Comparison of ENCODE assay signal across 8 mouse cellular contexts in genomic region chr17:34640778-34641601, GRCm38 (mm10). TPM values are rescaled to one million over a fixed set of nuclear protein-coding genes. Genes with fewer than 3 reads are reported as not detected.
DNase-seq lines count a peak whose midpoint lies in the region; ATAC-seq and TF ChIP-seq lines count a peak whose summit lies in the region.

No protein-coding gene starts in this region.

- H3K27ac ChIP-seq in cortical plate, adult 2 months (ENCODE audit: insufficient read depth, low read length) = peak overlapping the region; percentile 20
- H3K27ac ChIP-seq in heart, embryonic 14.5 days (replicated peaks in 1 of 2; ENCODE audit: control insufficient read depth in 1 of 2, insufficient read depth in 1 of 2, low read depth in 2 of 2, low read length in 2 of 2) = peak overlapping the region; percentile 15 to 67
- peak overlapping the region; percentile 75 for H3K27ac ChIP-seq in neural tube, embryonic 15.5 days (replicated peaks)

- no peak for ATAC-seq in heart, embryonic 14.5 days (ENCODE audit: insufficient number of reproducible peaks, insufficient read depth, low FRiP score, low read depth)
- no peak for ATAC-seq in neural tube, embryonic 15.5 days (ENCODE audit: low FRiP score)

- DNase-seq in gastrocnemius, postnatal 14 days = peak; percentile 41
- DNase-seq in gastrocnemius, postnatal 36 days = no peak
- peak; percentile 79 for DNase-seq in 416B (ENCODE audit: low read depth)
- DNase-seq in layer of hippocampus, adult 9-11 months = peak; percentile 86
- DNase-seq in frontal cortex, postnatal 10 days (ENCODE audit: low spot score in 2 of 2) = no peak

- no peaks in the 10 kb centered on the region for H3K27me3 ChIP-seq in heart, embryonic 14.5 days (ENCODE audit: control insufficient read depth, insufficient read depth, low read length)
- H3K27me3 ChIP-seq in neural tube, embryonic 15.5 days (replicated peaks) = no peaks in the 10 kb centered on the region

- H3K4me2 ChIP-seq in heart, embryonic 14.5 days (ENCODE audit: low read length) = no peak overlapping the region
- H3K4me2 ChIP-seq in neural tube, embryonic 15.5 days = no peak overlapping the region; the same call in 1 of the 2 replicates

- 17% methylated on average over 11 of the region's 11 CpGs for WGBS in heart, embryonic 14.5 days
- 16% methylated on average over 11 of the region's 11 CpGs for WGBS in neural tube, embryonic 15.5 days

- no peak overlapping the region for H3K9ac ChIP-seq in heart, embryonic 14.5 days (ENCODE audit: low read length)
- H3K9ac ChIP-seq in neural tube, embryonic 15.5 days (replicated peaks) = no peak overlapping the region

- 0 out of 2 replicates have a peak, but pooled peaks cover 1% of the 10 kb centered on the region for H3K4me1 ChIP-seq in cortical plate, adult 2 months (ENCODE audit: control insufficient read depth, insufficient read depth, low read length)
- peaks cover 4 to 17% of the 10 kb centered on the region in 2 experiments; a peak in 3 of 4 replicates for H3K4me1 ChIP-seq in heart, embryonic 14.5 days (ENCODE audit: control insufficient read depth in 2 of 2, insufficient read depth in 2 of 2, low read length in 2 of 2)
- peaks cover 25% of the 10 kb centered on the region for H3K4me1 ChIP-seq in neural tube, embryonic 15.5 days

- intact Hi-C loops in gastrocnemius, postnatal 14 days (cut with DNase I; ENCODE audit: low total_unique reads) = no loop called here
- intact Hi-C loops in gastrocnemius, postnatal 36 days (cut with DNase I) = loop anchor here (10.0 kb wide), 1 partner anchor 194 kb away; the partner anchor contains the start of genes Dxo and Stk19

- H3K4me3 ChIP-seq in cortical plate, adult 2 months (ENCODE audit: insufficient read depth, low read length) = no peak overlapping the region
- no peak overlapping the region for H3K4me3 ChIP-seq in heart, embryonic 14.5 days (ENCODE audit: control insufficient read depth in 1 of 2, insufficient read depth in 1 of 2, low read depth in 1 of 2, low read length in 2 of 2)
- no peak overlapping the region for H3K4me3 ChIP-seq in neural tube, embryonic 15.5 days (replicated peaks)

- no peak for TF ChIP-seq POLR2A in cortical plate, adult 2 months (IDR thresholded peaks at IDR 0.05; ENCODE audit: extremely low read depth, insufficient read depth, low read length)

- H3K9me3 ChIP-seq in heart, embryonic 14.5 days (ENCODE audit: control insufficient read depth, low read length) = no peaks in the 10 kb centered on the region
- H3K9me3 ChIP-seq in neural tube, embryonic 15.5 days (replicated peaks) = no peaks in the 10 kb centered on the region

- no peaks in the 10 kb centered on the region for H3K36me3 ChIP-seq in heart, embryonic 14.5 days (ENCODE audit: control insufficient read depth, insufficient read depth, low read length)
- no peaks in the 10 kb centered on the region for H3K36me3 ChIP-seq in neural tube, embryonic 15.5 days

- peak; percentile 13; the same call in 1 of the 2 replicates for TF ChIP-seq CTCF in cortical plate, adult 2 months (IDR thresholded peaks at IDR 0.05; ENCODE audit: extremely low read depth, insufficient read depth, low read length)

RNA-seq across cellular contexts. Expression of gene Fkbpl, which starts 3.6 kb away (rescaled TPM):
- total RNA-seq in gastrocnemius, postnatal 14 days (2021) = 1 to 10 TPM; 4.6 to 6.4 TPM
- total RNA-seq in gastrocnemius, postnatal 36 days (2021) = 1 to 10 TPM; 6.0 to 8.2 TPM
- polyA plus RNA-seq in cortical plate, adult 2 months (2012; rRNA removed) = 7.8 and 8.7 TPM in 2 replicates
- polyA plus RNA-seq in heart, embryonic 14.5 days (2014; fragmentation: Nextera tagmentation; extraction: Ambion mirVana) = 7.3 and 8.9 TPM in 2 replicates
- polyA plus RNA-seq in neural tube, embryonic 15.5 days (2015; fragmentation: Nextera tagmentation; extraction: Ambion mirVana) = 14.9 and 15.8 TPM in 2 replicates

RNA-seq across cellular contexts. Expression of gene Atf6b, which starts 6.0 kb away (rescaled TPM):
- 10 to 100 TPM in 1 of 2 experiments, 1 to 10 TPM in 1; 8.9 to 11.0 TPM for total RNA-seq in gastrocnemius, postnatal 14 days (2021)
- 1 to 10 TPM; 5.7 to 6.6 TPM for total RNA-seq in gastrocnemius, postnatal 36 days (2021)
- 59.6 and 64.1 TPM in 2 replicates for polyA plus RNA-seq in cortical plate, adult 2 months (2012; rRNA removed)
- polyA plus RNA-seq in heart, embryonic 14.5 days (2014; fragmentation: Nextera tagmentation; extraction: Ambion mirVana) = 28.7 and 34.3 TPM in 2 replicates
- polyA plus RNA-seq in neural tube, embryonic 15.5 days (2015; fragmentation: Nextera tagmentation; extraction: Ambion mirVana) = 109 and 112 TPM in 2 replicates

RNA-seq across cellular contexts. Expression of gene Prrt1, which starts 11.7 kb away (rescaled TPM):
- under 1 TPM; 0.27 to 0.47 TPM for total RNA-seq in gastrocnemius, postnatal 14 days (2021)
- 1 to 10 TPM in 1 of 2 experiments, under 1 TPM in 1; 0.35 to 1.5 TPM for total RNA-seq in gastrocnemius, postnatal 36 days (2021)
- 160 and 165 TPM in 2 replicates for polyA plus RNA-seq in cortical plate, adult 2 months (2012; rRNA removed)
- polyA plus RNA-seq in heart, embryonic 14.5 days (2014; fragmentation: Nextera tagmentation; extraction: Ambion mirVana) = 0.27 and 0.39 TPM in 2 replicates
- polyA plus RNA-seq in neural tube, embryonic 15.5 days (2015; fragmentation: Nextera tagmentation; extraction: Ambion mirVana) = 6.3 and 7.3 TPM in 2 replicates

RNA-seq across cellular contexts. Expression of gene Ppt2, which starts 12.7 kb away (rescaled TPM):
- total RNA-seq in gastrocnemius, postnatal 14 days (2021) = 10 to 100 TPM; 35.7 to 38.9 TPM
- 10 to 100 TPM; 36.2 to 40.0 TPM for total RNA-seq in gastrocnemius, postnatal 36 days (2021)
- 31.1 and 32.7 TPM in 2 replicates for polyA plus RNA-seq in cortical plate, adult 2 months (2012; rRNA removed)
- polyA plus RNA-seq in heart, embryonic 14.5 days (2014; fragmentation: Nextera tagmentation; extraction: Ambion mirVana) = 30.4 and 33.3 TPM in 2 replicates
- 20.1 and 21.3 TPM in 2 replicates for polyA plus RNA-seq in neural tube, embryonic 15.5 days (2015; fragmentation: Nextera tagmentation; extraction: Ambion mirVana)

RNA-seq across cellular contexts. Expression of gene Egfl8, which starts 25.2 kb away (rescaled TPM):
- 10 to 100 TPM in 1 of 2 experiments, 1 to 10 TPM in 1; 5.4 to 11.1 TPM for total RNA-seq in gastrocnemius, postnatal 14 days (2021)
- 1 to 10 TPM; 1.3 to 2.6 TPM for total RNA-seq in gastrocnemius, postnatal 36 days (2021)
- 5.3 and 6.1 TPM in 2 replicates for polyA plus RNA-seq in cortical plate, adult 2 months (2012; rRNA removed)
- polyA plus RNA-seq in heart, embryonic 14.5 days (2014; fragmentation: Nextera tagmentation; extraction: Ambion mirVana) = 0.46 and 0.55 TPM in 2 replicates
- 12.3 and 14.9 TPM in 2 replicates for polyA plus RNA-seq in neural tube, embryonic 15.5 days (2015; fragmentation: Nextera tagmentation; extraction: Ambion mirVana)

Comparison
In these comparisons a context has a peak if more than half of its experiments do, and no peak if none do; other contexts are left out.
1. DNase-seq: peak in gastrocnemius, postnatal 14 days (single experiment), 416B (single experiment) and layer of hippocampus, adult 9-11 months (single experiment); none in gastrocnemius, postnatal 36 days (0 of 2) and frontal cortex, postnatal 10 days (0 of 2).
2. H3K27ac ChIP-seq: peak in every context shown above with its lines; median percentile 75 in neural tube, embryonic 15.5 days; 41 in heart, embryonic 14.5 days; 20 in cortical plate, adult 2 months.
3. RNA of gene Prrt1, which starts 11.7 kb away (polyA plus RNA-seq): 160 to 165 TPM in cortical plate, adult 2 months; 6.3 to 7.3 TPM in neural tube, embryonic 15.5 days and 0.27 to 0.39 TPM in heart, embryonic 14.5 days; every median in the first group is over 10 times any median in the second.